Mouse (Mus musculus) granulocyte monocyte progenitor cell, adult 5-6 weeks (primary cell): ENCODE results near the gene Gm20661. TPM values are rescaled to one million over a fixed set of nuclear protein-coding genes. Genes with fewer than 3 reads are reported as not detected.

Experiments used
- ATAC-seq: replicated peaks from 2 replicates; pipeline ENCODE4 v1.8.0; 2016; ENCODE audit warnings: mild to moderate bottlenecking, moderate TSS enrichment, inconsistent platforms; ENCODE audit not compliant: poor library complexity, severe bottlenecking
- total RNA-seq, 2 experiments: library from RNA; stranded (forward) in 1 of 2; stranded (reverse) in 1 of 2; fragments of 200-712, 200-1000 nt in 1 of 2; fragments of >200 nt in 1 of 2; fragmentation: Nextera tagmentation in 1 of 2; gene quantifications; 2 replicates each; pipeline ENCODE4 v1.2.3; 2014 to 2017

Gm20661 gene
- total RNA-seq (2014; fragmentation: Nextera tagmentation) = 0.47 TPM in 1 of 2 replicates, not detected in the other
- total RNA-seq (2017) = not detected in 2 replicates

DNA sequence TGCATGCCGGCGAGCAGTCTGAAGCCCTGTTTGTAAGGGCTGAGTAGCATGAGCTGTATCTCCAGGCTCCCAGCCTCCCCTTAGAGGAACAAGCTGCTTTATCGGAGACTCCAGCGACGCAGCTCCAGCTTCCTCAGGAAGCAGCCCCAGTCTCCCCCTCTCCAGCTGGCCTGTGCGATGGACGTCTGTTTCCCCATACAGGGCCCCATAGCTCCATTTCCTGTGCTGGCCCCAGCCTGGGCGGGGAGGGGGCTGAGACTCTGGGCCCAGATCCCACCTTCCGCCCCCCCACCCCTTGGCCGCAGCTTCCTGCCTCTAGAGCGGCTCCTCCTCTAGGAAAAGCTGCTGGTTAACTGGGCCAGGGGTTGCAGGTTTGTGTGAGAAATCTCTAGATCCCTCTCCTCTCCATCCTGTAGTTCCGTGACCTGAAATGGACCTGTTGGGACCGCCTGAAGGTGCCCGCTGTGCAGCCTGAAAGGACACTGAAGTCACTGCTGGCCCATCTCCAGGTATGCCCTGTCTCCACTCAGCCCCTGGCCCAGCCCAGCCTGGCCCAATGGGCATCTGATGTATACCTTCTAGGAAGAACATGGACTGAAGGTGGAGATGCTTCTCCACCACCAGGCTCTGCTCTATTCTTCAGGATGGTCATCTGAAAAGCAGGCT, at the start of gene Gm20661:
Gene Gm20661, plus strand, starts transcription at position 378 of the 666 bp plus-strand sequence.
- peak; percentile 52 for ATAC-seq

DNA sequence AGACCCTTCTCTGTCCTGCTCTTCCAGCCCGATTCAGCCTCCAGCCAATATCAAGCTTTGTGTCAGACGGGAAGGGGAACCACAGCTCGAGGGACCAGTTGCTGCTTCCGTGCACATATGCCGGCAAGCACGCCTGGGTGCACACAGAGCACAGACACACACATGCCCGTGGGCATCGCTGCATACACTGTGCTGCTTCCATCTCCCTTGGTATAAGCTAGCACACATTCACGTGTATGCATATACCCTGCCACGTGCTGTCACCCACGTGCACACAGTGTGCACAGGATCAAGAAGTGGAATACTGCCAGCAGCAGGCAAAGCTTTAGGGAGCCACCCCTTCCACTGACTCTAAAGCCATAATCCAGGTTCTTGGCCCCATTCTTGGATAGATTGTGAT, 48.7 kb upstream of the Gm20661 start:
- ATAC-seq = no peak

DNA sequence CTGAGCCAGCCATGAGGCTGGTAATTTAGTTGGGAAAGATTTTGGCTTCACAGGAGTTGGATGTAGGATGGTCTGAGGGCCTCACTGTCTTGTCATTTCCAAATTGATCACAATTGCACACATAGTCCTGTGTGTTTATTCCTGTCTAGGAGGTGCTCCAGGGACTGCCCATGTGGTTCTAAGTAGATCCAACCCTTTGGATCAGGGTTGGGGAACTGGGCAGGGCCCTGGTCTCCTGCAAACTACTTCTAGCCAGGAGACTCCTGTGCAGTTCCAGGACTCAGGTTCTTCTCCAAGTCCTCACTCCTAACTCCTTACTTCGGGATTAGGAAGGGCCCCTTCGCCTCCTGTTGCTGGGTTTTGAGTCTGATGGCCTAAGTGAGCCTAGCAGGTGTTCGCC, 47.5 kb upstream of the Gm20661 start, which contains the start of gene Camkv:
Gene Camkv, plus strand, starts transcription at position 301 of the 400 bp plus-strand sequence.
- ATAC-seq = no peak

DNA sequence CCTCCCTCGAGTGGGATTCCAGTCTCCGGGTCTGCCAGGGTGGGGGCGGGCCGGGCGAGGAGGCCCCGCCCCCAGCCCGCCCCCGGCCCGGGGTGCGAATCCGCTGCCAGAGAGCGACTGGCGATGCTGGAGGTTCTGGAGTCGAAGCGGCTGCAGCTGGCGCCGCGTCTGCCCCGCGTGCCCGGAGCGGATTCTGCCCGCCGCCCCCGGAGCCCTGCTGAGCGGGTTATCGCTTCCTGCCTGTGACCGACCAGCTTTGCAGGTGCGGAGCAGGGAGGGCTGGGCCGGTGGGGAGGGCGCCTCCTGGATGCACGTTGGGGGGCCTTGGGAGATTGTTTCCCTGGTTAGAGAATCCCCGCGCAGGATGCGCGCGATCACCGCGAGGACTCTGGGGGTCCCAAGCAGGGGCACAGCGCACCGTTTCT, 47.1 kb upstream of the Gm20661 start:
- peak; percentile 63 for ATAC-seq

DNA sequence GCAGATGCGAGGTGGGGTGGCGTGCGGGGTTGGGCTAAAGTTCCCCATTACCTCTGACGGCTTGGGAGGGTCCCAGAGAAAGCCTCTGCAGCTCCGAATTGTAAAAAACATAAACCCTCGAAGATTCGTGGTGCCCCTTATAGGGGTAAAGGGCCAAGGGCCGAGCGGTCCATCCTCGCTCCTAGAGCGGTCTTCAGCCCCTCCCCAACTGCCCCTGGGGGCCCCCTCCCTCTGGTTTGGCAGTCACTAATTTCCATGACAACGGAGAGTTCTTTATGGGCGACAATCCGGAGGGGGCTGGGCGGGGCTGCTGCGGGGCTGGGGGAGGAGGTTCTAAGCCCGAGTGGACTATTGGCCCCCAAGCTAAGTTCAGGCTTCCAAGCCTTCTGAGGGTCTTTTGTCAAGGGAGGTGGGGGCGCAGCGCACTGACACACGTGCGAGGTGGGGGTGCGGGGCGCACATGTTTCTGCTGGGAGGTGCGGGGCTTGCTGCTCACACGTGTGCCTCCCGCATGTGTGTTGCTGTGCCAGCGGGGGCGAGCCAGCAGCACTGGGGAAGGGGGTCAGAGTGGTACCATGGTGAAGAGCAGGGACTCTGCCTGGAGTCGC, 46.5 kb upstream of the Gm20661 start:
- ATAC-seq = 0 out of 2 replicates have a peak, but pooled peaks have one; percentile 10

DNA sequence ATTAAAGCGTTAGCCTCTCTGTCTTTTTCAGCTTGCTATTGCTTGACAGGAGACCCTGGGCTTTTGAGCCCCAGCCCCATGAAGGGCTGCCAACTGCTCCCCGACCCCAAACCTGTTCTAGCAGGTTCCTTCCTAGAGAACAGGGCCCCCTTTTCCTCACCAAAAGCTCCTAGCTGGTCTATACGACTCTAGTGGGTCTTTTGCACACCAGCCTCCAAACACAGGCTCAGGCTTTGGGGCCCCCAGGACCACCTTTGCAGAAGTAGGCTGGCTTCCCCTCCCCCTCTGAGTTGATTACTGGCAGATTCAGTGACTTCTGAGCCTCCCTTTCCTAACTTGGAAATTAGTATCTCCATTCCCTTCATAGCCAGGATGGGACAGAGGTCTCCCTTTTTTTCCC, 46.0 kb upstream of the Gm20661 start:
- ATAC-seq = no peak

DNA sequence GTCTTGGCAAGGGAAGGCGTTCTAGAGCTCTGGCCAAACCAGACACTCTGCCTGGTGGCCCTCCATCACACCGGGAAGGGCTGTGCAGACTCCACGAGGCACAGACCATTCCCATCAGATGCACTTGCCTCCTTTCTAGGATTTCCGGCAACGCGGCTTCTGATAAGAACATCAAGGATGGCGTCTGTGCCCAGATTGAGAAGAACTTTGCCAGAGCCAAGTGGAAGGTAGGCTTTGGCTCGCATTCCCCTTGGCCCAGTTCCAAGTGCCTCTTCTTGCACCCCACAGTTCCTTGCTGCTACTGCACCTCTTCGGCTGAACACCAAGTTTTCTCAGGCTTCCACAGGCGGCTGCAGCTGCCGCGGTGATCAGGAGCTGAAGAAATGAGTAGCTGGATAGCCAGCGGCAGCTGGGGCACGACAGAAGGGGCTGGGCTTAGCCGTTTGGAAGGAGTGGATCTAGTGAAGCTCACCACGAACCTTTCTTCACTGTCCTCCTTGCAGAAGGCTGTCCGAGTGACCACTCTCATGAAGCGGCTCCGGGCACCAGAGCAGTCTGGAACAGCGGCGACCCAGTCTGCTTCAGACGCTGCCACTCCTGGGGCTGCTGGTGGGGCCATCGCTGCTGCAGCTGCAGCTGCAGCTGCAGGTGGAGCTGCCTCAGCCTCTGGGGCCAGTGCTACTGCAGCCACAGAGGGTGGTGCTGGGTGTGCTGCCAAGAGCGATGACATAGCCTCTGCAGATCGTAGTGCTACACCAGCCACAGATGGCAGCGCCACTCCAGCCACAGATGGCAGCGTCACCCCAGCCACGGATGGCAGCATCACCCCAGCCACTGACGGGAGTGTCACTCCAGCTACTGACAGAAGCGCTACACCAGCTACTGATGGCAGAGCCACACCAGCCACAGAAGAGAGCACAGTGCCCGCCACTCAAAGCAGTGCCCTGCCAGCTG, 35.3 kb upstream of the Gm20661 start:
- no peak for ATAC-seq

DNA sequence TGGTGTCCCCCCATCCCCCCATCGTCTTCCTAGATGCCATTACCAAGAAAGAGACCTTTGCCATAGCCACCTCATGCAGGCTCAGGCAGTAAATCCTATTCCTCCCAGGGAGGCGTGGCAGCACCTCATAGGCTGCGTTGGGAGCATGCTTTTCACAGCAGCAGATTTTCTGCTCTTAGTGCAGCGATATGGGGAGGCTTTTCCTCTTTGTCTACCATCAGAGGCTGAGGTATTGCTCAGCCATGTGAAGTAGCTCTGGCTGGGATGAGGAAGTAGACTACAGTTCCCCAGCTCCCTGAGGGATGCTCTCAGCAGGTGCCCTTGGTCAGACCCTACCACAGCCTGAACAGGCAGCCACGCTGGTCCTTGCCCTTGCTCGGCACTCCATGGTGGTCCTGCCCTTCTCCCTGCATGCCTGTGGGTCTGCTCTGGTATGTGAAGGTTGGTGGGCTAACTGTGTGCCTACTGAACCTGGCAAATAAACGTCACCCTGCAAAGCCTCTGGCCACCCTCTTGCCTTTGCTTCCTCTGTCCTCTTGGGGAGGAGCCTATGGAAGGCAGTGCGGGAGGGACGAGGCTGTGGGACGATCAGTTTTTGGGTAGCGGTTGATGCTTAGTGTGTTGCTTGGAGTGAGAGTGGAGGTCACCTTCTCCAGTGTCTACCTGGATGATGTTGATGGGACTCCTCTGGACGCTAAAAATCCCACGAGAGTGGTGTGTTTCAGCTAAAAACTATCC, 33.5 kb upstream of the Gm20661 start:
- peak; percentile 16; the same call in 1 of the 2 replicates for ATAC-seq

DNA sequence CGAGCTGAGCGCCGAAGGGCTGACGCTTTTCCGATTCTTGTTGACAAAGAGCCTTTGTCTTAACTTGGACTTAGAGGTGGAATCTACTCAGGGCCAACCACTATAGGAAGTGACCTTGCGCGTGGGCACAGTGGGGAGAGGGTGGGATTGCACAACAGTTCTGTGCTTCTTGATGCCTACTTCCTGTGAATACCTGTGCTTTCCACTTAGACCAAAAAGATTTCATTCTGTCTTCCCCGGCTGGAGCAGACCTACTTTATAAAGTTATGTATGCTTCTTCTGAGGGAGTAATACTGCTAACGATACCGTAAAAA, 33.0 kb upstream of the Gm20661 start, which contains the start of gene Traip:
Gene Traip, plus strand, starts transcription at position 215 of the 314 bp plus-strand sequence.
- peak; percentile 33; the same call in 1 of the 2 replicates for ATAC-seq

DNA sequence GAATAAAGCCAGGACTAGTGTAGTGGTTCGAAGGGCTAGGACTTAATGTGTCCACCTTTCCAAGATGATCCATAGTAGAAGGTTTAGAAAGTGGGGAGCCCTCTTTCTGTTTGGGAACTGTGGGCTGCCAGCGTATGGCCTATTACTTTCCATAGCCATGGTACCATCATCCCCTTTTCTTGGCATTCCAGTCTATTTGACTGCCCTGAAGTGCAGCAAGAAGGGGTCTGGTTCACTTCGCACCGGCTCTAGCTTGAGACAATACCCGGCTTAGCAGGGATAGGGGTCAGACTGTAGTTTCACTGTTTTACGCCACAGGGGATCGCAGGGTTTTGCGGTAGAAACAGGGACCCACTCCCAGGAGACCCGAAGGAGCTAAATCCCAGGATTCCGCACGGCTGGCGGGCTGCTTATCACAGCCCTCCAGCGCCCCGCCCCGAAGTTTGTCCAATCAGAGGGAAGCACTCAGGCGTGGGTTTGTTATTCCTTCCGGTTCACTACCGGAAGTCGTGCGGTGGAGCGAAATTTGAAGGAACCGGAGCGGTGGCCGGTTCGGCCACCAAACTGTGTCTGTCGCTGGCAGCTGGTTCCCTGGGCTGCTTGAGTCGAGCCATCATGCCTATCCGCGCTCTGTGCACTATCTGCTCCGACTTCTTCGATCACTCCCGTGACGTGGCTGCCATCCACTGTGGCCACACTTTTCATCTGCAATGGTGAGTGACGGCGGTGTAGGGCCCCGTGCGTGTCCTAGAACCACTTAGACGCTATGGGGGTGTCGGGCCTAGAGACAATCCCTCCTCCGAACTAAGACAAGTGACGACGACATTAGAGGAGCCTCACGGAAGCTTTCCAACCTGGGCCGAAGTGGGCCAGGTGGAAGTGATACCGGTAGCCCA, 32.1 kb upstream of the Gm20661 start:
- peak; percentile 81 for ATAC-seq

DNA sequence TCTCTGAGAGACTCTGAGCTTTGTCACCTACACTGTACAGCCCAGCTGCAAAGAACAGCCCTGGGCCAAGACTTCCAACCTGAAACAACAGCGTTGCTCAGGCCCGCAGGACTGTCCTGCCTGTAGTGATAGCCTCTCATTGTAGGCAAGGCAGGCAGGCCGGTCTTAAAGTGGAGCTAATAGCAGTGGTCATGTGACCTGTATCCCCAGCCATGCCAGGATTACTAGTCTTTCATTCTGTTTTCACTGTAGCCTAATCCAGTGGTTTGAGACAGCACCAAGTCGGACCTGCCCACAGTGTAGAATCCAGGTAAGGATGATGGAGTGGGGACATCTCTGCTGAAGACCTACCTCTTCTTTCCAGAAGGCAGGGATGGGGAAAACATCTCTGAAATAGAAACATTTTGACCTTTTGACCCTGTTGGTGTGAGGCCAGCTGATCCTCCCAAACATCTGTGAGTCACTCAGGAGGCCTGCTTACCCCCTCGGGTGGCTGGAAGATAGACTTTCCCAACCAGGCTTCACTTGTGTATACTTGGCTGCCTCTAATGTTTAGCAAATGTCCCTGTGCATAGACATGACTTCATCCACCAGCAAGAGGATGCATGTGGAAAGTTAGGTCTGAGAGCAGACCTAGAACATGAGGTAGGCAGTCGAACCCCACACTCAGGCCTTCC, 27.1 kb upstream of the Gm20661 start:
- no peak for ATAC-seq

DNA sequence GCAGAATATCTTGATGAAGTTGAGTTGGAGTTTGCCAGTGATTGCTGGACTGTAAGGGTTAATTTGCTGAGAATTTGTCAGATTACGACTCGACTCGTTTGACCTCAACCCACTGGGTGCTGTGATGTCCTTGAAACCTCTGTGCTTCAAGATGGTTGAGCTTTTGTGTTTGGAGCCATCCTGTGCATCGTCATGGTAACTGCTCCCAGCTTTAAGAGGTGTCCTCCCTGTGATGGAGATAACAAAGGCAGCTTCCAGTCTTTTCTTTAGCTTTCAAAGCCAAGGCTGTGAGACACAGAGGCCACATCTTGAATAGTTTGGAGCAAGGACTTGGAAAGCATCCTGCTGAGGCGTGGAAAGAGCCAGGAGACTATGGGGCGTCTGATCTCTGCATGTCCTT, 25.7 kb upstream of the Gm20661 start:
- no peak for ATAC-seq

DNA sequence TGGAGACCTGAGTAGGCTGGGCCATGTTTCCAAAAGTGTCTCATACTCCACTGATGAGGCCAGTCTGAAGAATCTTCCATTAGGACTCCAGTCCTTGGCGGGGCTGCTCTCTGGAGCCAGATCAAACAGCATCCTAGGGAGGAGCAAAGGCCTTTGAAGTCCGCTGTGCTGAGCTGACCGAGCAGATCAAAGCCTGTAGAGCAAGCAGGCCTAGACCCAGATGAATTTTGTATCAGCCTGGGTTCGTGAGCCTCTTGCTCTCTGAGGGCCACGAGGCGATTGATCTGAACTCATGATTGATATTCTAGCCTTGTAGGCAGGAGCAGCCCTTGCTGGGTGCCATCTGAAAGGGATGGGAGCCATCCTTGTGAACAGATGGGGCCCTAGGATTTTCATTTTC, 23.0 kb upstream of the Gm20661 start:
- ATAC-seq = no peak

DNA sequence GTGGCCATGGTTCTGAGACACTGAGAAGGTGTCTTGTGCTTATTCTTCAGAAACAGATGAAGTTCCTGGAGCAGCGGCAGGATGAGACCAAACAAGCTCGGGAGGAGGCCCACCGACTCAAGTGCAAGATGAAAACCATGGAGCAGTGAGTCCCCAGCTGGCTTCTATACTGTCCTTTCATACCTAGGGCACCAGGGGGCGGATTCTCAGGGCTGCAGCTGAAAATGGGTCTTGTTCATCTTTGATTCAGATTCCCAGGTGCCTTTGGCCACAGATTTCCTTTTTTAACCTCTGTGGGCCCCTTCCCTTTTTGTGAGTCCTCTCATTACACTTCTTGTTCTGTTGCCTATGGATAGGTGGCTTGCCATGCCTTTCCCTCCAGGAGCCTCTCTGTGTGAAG, 21.9 kb upstream of the Gm20661 start:
- no peak; the same call in 1 of the 2 replicates for ATAC-seq

DNA sequence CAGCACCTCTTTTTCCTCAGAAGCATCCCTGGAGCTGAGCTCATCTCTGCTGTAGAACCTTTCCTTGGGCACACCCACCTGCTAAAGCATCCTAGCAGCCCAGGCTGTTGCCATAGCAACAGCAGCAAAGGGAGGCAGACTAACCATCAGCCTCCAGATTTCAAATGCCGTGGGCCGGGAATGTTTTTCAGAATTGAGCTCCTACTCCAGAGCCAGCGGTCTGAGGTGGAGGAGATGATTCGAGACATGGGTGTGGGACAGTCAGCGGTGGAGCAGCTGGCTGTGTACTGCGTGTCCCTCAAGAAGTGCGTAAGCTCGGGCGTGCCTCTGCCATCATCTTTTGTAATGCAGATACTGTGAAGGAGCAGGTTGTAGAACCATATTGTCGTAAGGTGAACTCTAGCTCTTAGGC, 21.5 kb upstream of the Gm20661 start:
- no peak for ATAC-seq

DNA sequence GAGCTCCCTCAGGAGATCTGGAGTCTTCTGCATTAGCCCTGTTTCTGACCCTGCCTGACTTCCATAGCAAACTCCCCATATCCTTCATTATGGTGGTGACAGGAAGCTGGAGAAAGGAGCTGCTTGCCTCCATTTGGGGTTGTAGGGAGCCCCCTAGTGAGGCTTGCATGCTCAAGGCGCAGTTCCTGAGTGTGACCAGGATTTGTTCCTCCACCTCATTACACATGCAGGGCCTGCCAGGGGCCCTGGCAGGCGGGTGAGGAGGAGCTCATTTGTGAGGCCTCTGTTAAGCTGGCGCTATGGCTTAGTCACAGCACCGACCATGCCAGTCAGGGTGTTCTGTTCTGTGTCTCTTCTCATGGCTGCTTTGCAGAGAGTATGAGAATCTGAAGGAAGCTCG, 21.0 kb upstream of the Gm20661 start:
- peak; percentile 13; the same call in 1 of the 2 replicates for ATAC-seq

DNA sequence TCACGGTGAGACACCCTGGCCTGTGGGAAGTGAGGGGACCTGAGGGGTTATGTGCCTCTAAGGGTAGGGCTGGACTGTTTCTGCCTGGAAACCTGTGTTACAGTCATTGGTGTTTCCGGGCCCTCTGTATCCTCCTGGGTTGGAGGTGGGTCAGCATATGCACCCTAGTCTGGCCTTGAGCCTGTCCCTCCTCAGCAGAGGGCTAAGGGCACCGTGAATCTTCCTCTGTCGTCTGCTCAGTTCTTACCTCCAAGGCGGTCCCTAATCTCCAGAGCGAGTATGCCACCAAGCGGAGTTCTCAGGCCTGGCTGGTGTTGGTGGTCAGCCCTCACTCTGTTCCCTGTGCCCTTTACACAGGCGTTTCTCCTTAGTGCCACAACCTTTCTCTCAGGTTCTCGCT, 19.9 kb upstream of the Gm20661 start:
- ATAC-seq = no peak

DNA sequence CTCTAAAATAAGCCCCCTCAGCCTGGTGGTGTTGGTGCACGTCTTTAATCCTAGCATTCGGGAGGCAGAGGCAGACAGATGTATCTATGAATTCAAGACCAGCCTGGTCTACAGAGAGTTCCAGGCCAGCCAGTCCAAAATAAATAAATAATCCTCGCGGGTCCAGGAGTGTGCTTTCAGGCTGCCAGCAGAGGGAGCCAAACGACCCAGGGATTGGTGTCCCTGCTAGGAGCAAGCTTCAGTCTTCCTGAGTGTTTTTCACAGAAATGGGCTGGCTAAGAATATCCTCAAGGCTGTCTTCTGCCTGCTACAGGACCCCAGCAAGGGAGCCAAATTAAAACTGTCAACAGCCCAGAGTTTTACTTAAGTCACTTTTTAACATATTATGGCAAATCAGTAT, 19.2 kb upstream of the Gm20661 start:
- ATAC-seq = peak; percentile 63

DNA sequence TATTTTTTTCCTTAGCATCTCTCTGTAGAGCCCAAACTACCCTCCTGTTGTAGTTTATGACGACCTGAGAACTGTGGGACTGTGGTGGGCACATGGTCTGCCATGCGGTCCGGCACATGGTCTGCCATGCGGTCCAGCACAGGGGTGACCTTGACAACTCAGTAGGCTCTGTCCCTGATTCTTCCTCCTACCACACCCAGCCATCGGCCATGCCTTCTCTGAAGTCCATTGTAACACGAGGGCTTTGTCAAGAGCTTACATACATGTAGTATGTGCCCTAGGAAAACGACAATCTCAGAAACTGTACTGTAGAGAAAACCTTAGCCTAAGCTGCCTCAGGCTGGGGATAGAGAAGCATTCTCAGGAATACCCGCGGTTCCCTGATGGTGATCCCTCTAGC, 18.2 kb upstream of the Gm20661 start:
- no peak for ATAC-seq
